Mouse (Mus musculus): ENCODE measurements around the gene Eprs. TPM values are rescaled to one million over a fixed set of nuclear protein-coding genes. Genes with fewer than 3 reads are reported as not detected.

Gene Eprs
- polyA plus RNA-seq, 1 experiment = 31.6 TPM

DNA sequence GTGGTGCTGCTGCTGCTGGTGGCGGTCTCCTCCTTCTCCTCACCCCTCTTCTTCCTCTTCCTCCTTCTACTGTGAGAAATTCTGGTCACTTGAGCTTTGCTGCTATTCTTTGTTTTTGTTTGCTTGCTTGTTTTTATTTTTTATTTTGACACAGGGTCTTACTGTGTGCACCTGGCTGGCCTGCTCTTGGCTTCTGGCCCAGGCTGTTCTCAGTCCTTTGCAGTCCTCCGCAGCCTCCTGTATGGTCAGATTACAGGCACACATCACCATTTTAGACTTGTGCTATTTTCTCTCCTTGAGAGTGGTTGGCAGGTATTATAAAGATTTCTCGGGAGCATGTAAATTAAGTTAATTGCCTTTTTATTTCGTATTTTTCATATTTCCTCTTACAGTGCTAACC, 28.7 kb upstream of the Eprs start:
- H3K4me3 ChIP-seq (ENCODE audit: insufficient read depth, low read length) = no peak overlapping the region
- peaks cover 26% of the 10 kb centered on the region for H3K4me1 ChIP-seq (ENCODE audit: control insufficient read depth, insufficient read depth, low read length)
- TF ChIP-seq CTCF (IDR thresholded peaks at IDR 0.05; ENCODE audit: low read depth, low read length) (no peak), POLR2A (IDR thresholded peaks at IDR 0.05; ENCODE audit: borderline replicate concordance, low read depth, low read length) (no peak)
- H3K27ac ChIP-seq (ENCODE audit: insufficient read depth, low read depth, low read length) = no peak overlapping the region

- Histone ChIP-seq H3K27ac (ENCODE audit: insufficient read depth, low read depth, low read length) (no peak overlapping the region), H3K4me1 (ENCODE audit: control insufficient read depth, insufficient read depth, low read length) (peaks cover 21% of the 10 kb centered on the region), H3K4me3 (ENCODE audit: insufficient read depth, low read length) (no peak overlapping the region)
- no peak for TF ChIP-seq CTCF (IDR thresholded peaks at IDR 0.05; ENCODE audit: low read depth, low read length)
- TF ChIP-seq POLR2A (IDR thresholded peaks at IDR 0.05; ENCODE audit: borderline replicate concordance, low read depth, low read length) = no peak
Observed at GRCm38 (mm10) chr1:185335231-185335765, 27.5 kb upstream of the Eprs start.

DNA sequence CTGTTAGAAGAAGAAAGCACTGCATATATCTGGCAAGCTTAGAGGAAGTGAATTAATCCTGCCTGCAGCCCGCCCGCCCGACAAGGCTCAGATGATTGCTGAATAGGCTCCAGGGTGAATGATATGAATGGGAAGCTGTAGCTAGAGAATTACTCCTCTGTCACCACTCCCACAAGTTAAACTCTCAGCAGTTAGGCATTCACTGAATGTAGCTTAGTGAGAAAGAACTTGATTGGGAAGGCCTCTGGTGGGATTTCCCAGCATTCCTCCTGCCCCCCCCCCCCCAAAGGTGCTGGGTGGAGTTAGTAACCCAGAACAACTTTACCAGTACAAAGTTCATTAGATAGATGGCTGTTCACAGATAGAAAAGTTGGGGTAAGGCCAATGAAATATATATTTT, 26.3 kb upstream of the Eprs start:
- Histone ChIP-seq H3K4me1 (ENCODE audit: control insufficient read depth, insufficient read depth, low read length) (peaks cover 21% of the 10 kb centered on the region), H3K27ac (ENCODE audit: insufficient read depth, low read depth, low read length) (no peak overlapping the region), H3K4me3 (ENCODE audit: insufficient read depth, low read length) (no peak overlapping the region)
- no peak for TF ChIP-seq CTCF (IDR thresholded peaks at IDR 0.05; ENCODE audit: low read depth, low read length)
- TF ChIP-seq POLR2A (IDR thresholded peaks at IDR 0.05; ENCODE audit: borderline replicate concordance, low read depth, low read length) = no peak

- no peak overlapping the region for H3K27ac ChIP-seq (ENCODE audit: insufficient read depth, low read depth, low read length)
- TF ChIP-seq CTCF (IDR thresholded peaks at IDR 0.05; ENCODE audit: low read depth, low read length) = no peak
- no peak for TF ChIP-seq POLR2A (IDR thresholded peaks at IDR 0.05; ENCODE audit: borderline replicate concordance, low read depth, low read length)
- no peak overlapping the region for H3K4me3 ChIP-seq (ENCODE audit: insufficient read depth, low read length)
- H3K4me1 ChIP-seq (ENCODE audit: control insufficient read depth, insufficient read depth, low read length) = no peaks in the 10 kb centered on the region
Observed at GRCm38 (mm10) chr1:185342441-185342840, 20.4 kb upstream of the Eprs start.

GRCm38 (mm10) chr1:185343422-185343821, 19.4 kb upstream of the Eprs start:
- Histone ChIP-seq H3K27ac (ENCODE audit: insufficient read depth, low read depth, low read length) (no peak overlapping the region), H3K4me1 (ENCODE audit: control insufficient read depth, insufficient read depth, low read length) (no peaks in the 10 kb centered on the region), H3K4me3 (ENCODE audit: insufficient read depth, low read length) (no peak overlapping the region)
- TF ChIP-seq CTCF (IDR thresholded peaks at IDR 0.05; ENCODE audit: low read depth, low read length) (no peak), POLR2A (IDR thresholded peaks at IDR 0.05; ENCODE audit: borderline replicate concordance, low read depth, low read length) (no peak)

DNA sequence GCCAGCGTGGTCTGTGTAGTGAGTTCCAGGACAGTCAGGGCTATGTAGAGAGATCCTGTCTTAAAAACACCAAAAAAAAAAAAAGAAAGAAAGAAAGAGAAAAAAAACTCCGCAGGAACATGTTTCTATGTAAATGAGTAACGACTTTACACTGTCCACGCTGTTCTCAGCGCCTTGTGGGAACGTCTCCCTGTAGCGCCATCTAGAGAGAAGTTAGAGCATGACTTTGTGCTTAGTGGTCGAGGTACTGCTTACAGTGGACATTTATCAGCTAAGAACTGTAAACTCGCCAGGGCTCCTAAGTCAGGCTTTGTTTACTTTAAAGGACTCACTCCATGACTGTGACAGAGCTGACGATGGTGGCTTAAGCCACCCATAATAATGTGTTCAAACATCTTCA, 16.7 kb upstream of the Eprs start:
- Histone ChIP-seq H3K27ac (ENCODE audit: insufficient read depth, low read depth, low read length) (no peak overlapping the region), H3K4me1 (ENCODE audit: control insufficient read depth, insufficient read depth, low read length) (peaks cover 12% of the 10 kb centered on the region), H3K4me3 (ENCODE audit: insufficient read depth, low read length) (no peak overlapping the region)
- TF ChIP-seq POLR2A (IDR thresholded peaks at IDR 0.05; ENCODE audit: borderline replicate concordance, low read depth, low read length) = no peak
- no peak for TF ChIP-seq CTCF (IDR thresholded peaks at IDR 0.05; ENCODE audit: low read depth, low read length)

GRCm38 (mm10) chr1:185349741-185350140, 13.1 kb upstream of the Eprs start:
- Histone ChIP-seq H3K4me1 (ENCODE audit: control insufficient read depth, insufficient read depth, low read length) (peaks cover 12% of the 10 kb centered on the region), H3K4me3 (ENCODE audit: insufficient read depth, low read length) (no peak overlapping the region), H3K27ac (ENCODE audit: insufficient read depth, low read depth, low read length) (peak overlapping the region; percentile 43; the same call in 1 of the 2 replicates)
- TF ChIP-seq CTCF (IDR thresholded peaks at IDR 0.05; ENCODE audit: low read depth, low read length) (no peak), POLR2A (IDR thresholded peaks at IDR 0.05; ENCODE audit: borderline replicate concordance, low read depth, low read length) (no peak)

GRCm38 (mm10) chr1:185350611-185351010, 12.2 kb upstream of the Eprs start:
- H3K4me1 ChIP-seq (ENCODE audit: control insufficient read depth, insufficient read depth, low read length) = peaks cover 12% of the 10 kb centered on the region
- no peak for TF ChIP-seq POLR2A (IDR thresholded peaks at IDR 0.05; ENCODE audit: borderline replicate concordance, low read depth, low read length)
- TF ChIP-seq CTCF (IDR thresholded peaks at IDR 0.05; ENCODE audit: low read depth, low read length) = no peak
- H3K27ac ChIP-seq (ENCODE audit: insufficient read depth, low read depth, low read length) = peak overlapping the region; percentile 43; the same call in 1 of the 2 replicates
- H3K4me3 ChIP-seq (ENCODE audit: insufficient read depth, low read length) = no peak overlapping the region

DNA sequence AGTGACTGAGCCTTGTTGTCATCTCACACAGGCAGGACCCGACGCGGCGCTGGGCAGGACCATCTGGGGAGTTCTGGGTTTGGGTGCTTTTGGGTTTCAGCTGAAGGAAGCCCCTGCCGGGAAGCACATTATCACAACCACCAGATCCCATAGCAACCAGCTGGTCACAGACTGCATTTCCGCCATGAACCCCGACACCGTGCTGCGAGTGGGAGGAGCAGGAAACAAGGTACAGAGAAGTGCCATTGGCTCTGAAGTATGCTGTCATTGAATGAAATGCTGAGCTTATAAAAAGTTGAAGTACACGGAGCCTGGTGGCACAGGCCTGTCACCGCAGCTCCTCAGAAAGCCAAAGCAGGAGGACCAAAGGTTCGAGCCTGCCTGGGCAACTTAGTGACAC, 10.7 kb upstream of the Eprs start:
- H3K4me1 ChIP-seq (ENCODE audit: control insufficient read depth, insufficient read depth, low read length) = peaks cover 12% of the 10 kb centered on the region
- TF ChIP-seq CTCF (IDR thresholded peaks at IDR 0.05; ENCODE audit: low read depth, low read length) (no peak), POLR2A (IDR thresholded peaks at IDR 0.05; ENCODE audit: borderline replicate concordance, low read depth, low read length) (no peak)
- H3K27ac ChIP-seq (ENCODE audit: insufficient read depth, low read depth, low read length) = no peak overlapping the region
- no peak overlapping the region for H3K4me3 ChIP-seq (ENCODE audit: insufficient read depth, low read length)

- Histone ChIP-seq H3K4me3 (ENCODE audit: insufficient read depth, low read length) (no peak overlapping the region), H3K4me1 (ENCODE audit: control insufficient read depth, insufficient read depth, low read length) (peaks cover 12% of the 10 kb centered on the region), H3K27ac (ENCODE audit: insufficient read depth, low read depth, low read length) (no peak overlapping the region)
- TF ChIP-seq POLR2A (IDR thresholded peaks at IDR 0.05; ENCODE audit: borderline replicate concordance, low read depth, low read length) (no peak), CTCF (IDR thresholded peaks at IDR 0.05; ENCODE audit: low read depth, low read length) (no peak)
Observed at GRCm38 (mm10) chr1:185353351-185353750, 9.5 kb upstream of the Eprs start.

DNA sequence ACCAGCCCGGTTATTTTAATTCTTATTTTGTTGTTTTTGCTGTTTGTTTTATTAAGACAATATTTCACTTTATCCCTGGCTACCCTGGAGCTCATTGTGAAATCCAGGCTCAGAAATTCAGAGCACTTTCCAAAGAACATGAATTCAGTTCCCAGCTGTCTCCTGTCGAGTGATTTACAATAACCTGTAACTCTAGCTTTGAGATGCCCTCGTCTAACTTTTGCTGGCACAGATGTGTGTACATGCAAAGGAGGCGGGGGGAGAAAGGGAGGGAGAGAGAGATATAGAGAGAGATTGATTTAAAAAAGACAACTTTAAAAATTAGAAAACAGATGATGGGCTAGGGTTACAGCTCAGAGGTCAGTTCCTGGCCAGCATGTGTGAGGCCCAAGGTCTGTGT, 8.1 kb upstream of the Eprs start:
- no peak overlapping the region for H3K4me3 ChIP-seq (ENCODE audit: insufficient read depth, low read length)
- TF ChIP-seq POLR2A (IDR thresholded peaks at IDR 0.05; ENCODE audit: borderline replicate concordance, low read depth, low read length) (no peak), CTCF (IDR thresholded peaks at IDR 0.05; ENCODE audit: low read depth, low read length) (no peak)
- H3K4me1 ChIP-seq (ENCODE audit: control insufficient read depth, insufficient read depth, low read length) = peaks cover 11% of the 10 kb centered on the region
- no peak overlapping the region for H3K27ac ChIP-seq (ENCODE audit: insufficient read depth, low read depth, low read length)
